Mouse (Mus musculus) kidney, embryonic 15.5 days (tissue): ENCODE measurements around the gene Ptprb. TPM values are rescaled to one million over a fixed set of nuclear protein-coding genes. Genes with fewer than 3 reads are reported as not detected.
A peak's percentile ranks its signal among the peaks of the same experiment; 100 is the strongest.

Experiments
- ATAC-seq: fragments of 200-750 bp; cut with Nextera tagmentation; replicated peaks from 2 replicates; pipeline ENCODE4 v1.8.0; 2017; ENCODE audit warnings: moderate TSS enrichment; ENCODE audit not compliant: low FRiP score
- H3K27ac ChIP-seq: fragments of 300-500 bp; sonication (generic); 2 replicates; pipeline ENCODE4 v1.5.1; 2015; ENCODE audit warnings: mild to moderate bottlenecking, inconsistent platforms
- H3K27me3 ChIP-seq: fragments of 300-500 bp; sonication (generic); 2 replicates; pipeline ENCODE4 v1.6.1; 2015; ENCODE audit warnings: inconsistent platforms
- H3K36me3 ChIP-seq: fragments of 300-500 bp; sonication (generic); 2 replicates; pipeline ENCODE4 v1.6.1; 2015; ENCODE audit warnings: inconsistent platforms
- H3K4me1 ChIP-seq: fragments of 300-500 bp; sonication (generic); 2 replicates; pipeline ENCODE4 v1.6.1; 2015; ENCODE audit warnings: inconsistent platforms
- H3K4me2 ChIP-seq: fragments of 300-500 bp; sonication (generic); 2 replicates; pipeline ENCODE4 v1.6.1; 2015; ENCODE audit warnings: moderate library complexity, mild to moderate bottlenecking, inconsistent platforms
- H3K4me3 ChIP-seq: fragments of 300-500 bp; sonication (generic); replicated peaks from 2 replicates; pipeline ENCODE4 v1.5.1; 2015; ENCODE audit warnings: mild to moderate bottlenecking, inconsistent platforms
- H3K9ac ChIP-seq: fragments of 300-500 bp; sonication (generic); 2 replicates; pipeline ENCODE4 v1.6.1; 2015; ENCODE audit warnings: mild to moderate bottlenecking, inconsistent platforms
- H3K9me3 ChIP-seq: fragments of 300-500 bp; sonication (generic); replicated peaks from 2 replicates; pipeline ENCODE4 v1.6.1; 2016; ENCODE audit warnings: inconsistent platforms
- WGBS: fragments of 180-500 bp; shearing (Covaris S2); methylation state at CpG from one replicate; pipeline ENCODE4 v1.1.7; 2015; ENCODE audit warnings: mixed read lengths; 5-methylcytosine and 5-hydroxymethylcytosine counted together
- polyA plus RNA-seq: library from polyadenylated mRNA; unstranded; fragments of >200 nt; fragmentation: Nextera tagmentation; extraction: Ambion mirVana; gene quantifications from 2 replicates; pipeline ENCODE4 v1.2.1, GENCODE M21; 2015

Gene Ptprb
- polyA plus RNA-seq, 1 experiment from 2014 or later = 7.4 TPM

GRCm38 (mm10) chr10:116346618-116347184, 71.4 kb downstream of the Ptprb start:
- Histone ChIP-seq H3K9ac (no peak overlapping the region), H3K4me2 (no peak overlapping the region), H3K27ac (no peak overlapping the region), H3K4me3 (no peak overlapping the region), H3K36me3 (no peaks in the 10 kb centered on the region), H3K4me1 (no peaks in the 10 kb centered on the region), H3K9me3 (no peaks in the 10 kb centered on the region), H3K27me3 (no peaks in the 10 kb centered on the region)
- no peak for ATAC-seq
- 84% methylated on average over 15 of the region's 15 CpGs for WGBS

GRCm38 (mm10) chr10:116349004-116349403, 73.7 kb downstream of the Ptprb start:
- H3K9me3 ChIP-seq = no peaks in the 10 kb centered on the region
- H3K36me3 ChIP-seq = no peaks in the 10 kb centered on the region
- H3K4me2 ChIP-seq = no peak overlapping the region
- H3K4me3 ChIP-seq = no peak overlapping the region
- no peak overlapping the region for H3K9ac ChIP-seq
- no peaks in the 10 kb centered on the region for H3K4me1 ChIP-seq
- WGBS = 91% methylated on average over 6 of the region's 6 CpGs
- no peak for ATAC-seq
- H3K27me3 ChIP-seq = no peaks in the 10 kb centered on the region
- no peak overlapping the region for H3K27ac ChIP-seq

DNA sequence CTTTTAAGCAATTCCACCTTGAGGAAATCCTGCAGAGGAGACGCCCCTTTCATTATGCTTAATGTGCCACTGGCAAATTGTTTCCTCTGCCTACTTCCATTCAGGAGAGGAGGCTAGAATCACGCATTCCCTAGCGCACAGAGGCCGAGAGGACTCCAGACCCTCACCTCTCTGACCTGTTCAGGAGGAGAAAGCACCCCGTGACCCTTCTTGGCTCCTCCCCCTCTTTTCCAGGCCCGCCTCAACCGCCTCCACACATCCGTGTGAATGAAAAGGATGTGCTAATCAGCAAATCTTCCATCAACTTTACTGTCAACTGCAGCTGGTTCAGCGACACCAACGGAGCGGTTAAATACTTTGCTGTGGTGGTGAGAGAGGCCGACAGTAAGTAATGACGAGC, 75.2 kb downstream of the Ptprb start:
- H3K9ac ChIP-seq = no peak overlapping the region

DNA sequence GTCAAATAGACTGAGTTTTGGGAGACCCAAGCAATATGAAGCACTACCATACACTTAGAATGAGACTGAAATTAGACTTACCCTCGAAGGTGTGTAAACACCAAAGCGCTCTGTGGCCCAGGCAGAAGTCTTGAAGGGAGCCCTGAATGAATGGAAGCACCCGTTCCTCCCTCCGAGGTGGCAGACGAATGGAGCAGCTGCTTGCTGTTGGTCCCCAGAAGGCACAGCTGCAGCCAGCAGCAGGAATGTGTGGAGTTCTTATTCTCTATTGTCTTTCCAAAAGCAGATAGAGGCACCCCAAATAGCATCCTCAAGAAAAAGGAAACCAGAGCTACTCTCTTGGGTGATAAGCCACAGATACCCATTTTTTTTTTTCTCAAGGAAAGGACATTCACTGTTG, 79.0 kb downstream of the Ptprb start:
- 80% methylated on average over 5 of the region's 5 CpGs for WGBS
- H3K27me3 ChIP-seq = no peaks in the 10 kb centered on the region
- no peak overlapping the region for H3K4me3 ChIP-seq
- H3K9me3 ChIP-seq = no peaks in the 10 kb centered on the region
- H3K9ac ChIP-seq = no peak overlapping the region
- H3K36me3 ChIP-seq = no peaks in the 10 kb centered on the region
- ATAC-seq = no peak
- no peak overlapping the region for H3K4me2 ChIP-seq
- H3K4me1 ChIP-seq = no peaks in the 10 kb centered on the region
- H3K27ac ChIP-seq = no peak overlapping the region

More for the DNA sequence above, 75.2 kb downstream of the Ptprb start:
- H3K27me3 ChIP-seq = no peaks in the 10 kb centered on the region
- H3K27ac ChIP-seq = no peak overlapping the region
- 15% methylated on average over 13 of the region's 13 CpGs for WGBS
- H3K9me3 ChIP-seq = no peaks in the 10 kb centered on the region
- ATAC-seq = 0 out of 2 replicates have a peak, but pooled peaks have one; percentile 46
- H3K4me1 ChIP-seq = no peaks in the 10 kb centered on the region
- no peaks in the 10 kb centered on the region for H3K36me3 ChIP-seq
- no peak overlapping the region for H3K4me3 ChIP-seq
- no peak overlapping the region for H3K4me2 ChIP-seq

- H3K36me3 ChIP-seq = no peaks in the 10 kb centered on the region
- WGBS = 90% methylated on average over 6 of the region's 6 CpGs
- H3K9ac ChIP-seq = no peak overlapping the region
- no peak overlapping the region for H3K27ac ChIP-seq
- no peaks in the 10 kb centered on the region for H3K27me3 ChIP-seq
- H3K4me3 ChIP-seq = no peak overlapping the region
- no peaks in the 10 kb centered on the region for H3K9me3 ChIP-seq
- ATAC-seq = no peak
- peaks cover 3% of the 10 kb centered on the region; the same call in 1 of the 2 replicates for H3K4me1 ChIP-seq
- H3K4me2 ChIP-seq = no peak overlapping the region
Observed at GRCm38 (mm10) chr10:116362181-116362580, 86.9 kb downstream of the Ptprb start.

DNA sequence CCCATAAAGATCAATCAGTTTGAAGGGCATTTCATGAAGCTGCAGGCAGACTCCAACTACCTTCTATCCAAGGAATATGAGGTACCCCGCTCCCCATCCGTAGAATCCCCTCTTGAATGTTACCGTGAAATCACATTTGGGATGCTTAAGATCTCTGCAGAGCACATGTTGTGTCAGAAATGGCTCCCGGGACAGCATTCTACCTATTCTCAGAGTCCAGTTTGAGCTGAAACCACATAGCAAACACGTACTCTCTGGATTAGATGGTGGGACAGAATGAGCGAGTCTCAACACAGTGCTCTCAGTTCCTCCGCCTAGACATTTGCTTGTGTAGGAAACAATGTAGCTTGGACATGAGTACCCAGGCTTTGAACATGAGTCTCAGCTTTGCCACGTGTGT, 87.3 kb downstream of the Ptprb start:
- Histone ChIP-seq H3K4me3 (no peak overlapping the region), H3K9me3 (no peaks in the 10 kb centered on the region), H3K27me3 (no peaks in the 10 kb centered on the region), H3K4me1 (peaks cover 3% of the 10 kb centered on the region; the same call in 1 of the 2 replicates), H3K4me2 (no peak overlapping the region), H3K9ac (no peak overlapping the region), H3K27ac (no peak overlapping the region), H3K36me3 (no peaks in the 10 kb centered on the region)
- no peak for ATAC-seq
- WGBS = 90% methylated on average over 8 of the region's 8 CpGs

DNA sequence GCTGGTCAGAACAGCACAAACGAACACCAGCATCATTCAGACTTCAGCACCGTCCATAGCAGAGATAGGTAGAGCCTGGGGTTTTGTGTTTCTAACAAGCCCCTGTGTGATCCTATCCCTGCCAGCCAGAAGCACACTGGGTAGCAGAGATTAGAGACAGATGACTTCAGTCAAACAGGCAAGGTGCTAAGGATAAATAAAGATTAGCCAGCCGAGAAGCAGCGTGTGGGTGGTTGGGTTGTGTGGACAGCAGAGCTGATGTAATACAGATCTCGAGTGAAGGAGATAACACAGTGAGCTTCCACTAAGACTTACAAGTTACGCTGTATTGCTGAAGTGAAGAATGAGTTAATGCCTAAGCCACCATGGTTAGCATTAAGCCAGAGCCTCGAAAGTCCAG, 89.4 kb downstream of the Ptprb start:
- H3K4me2 ChIP-seq = no peak overlapping the region
- 24% methylated on average over 7 of the region's 7 CpGs for WGBS
- H3K27ac ChIP-seq = no peak overlapping the region
- no peak overlapping the region for H3K4me3 ChIP-seq
- H3K27me3 ChIP-seq = no peaks in the 10 kb centered on the region
- H3K9ac ChIP-seq = no peak overlapping the region
- ATAC-seq = peak; percentile 66; the same call in 1 of the 2 replicates
- H3K9me3 ChIP-seq = no peaks in the 10 kb centered on the region
- no peaks in the 10 kb centered on the region for H3K36me3 ChIP-seq
- peaks cover 3% of the 10 kb centered on the region; the same call in 1 of the 2 replicates for H3K4me1 ChIP-seq

GRCm38 (mm10) chr10:116370991-116371725, 95.8 kb downstream of the Ptprb start:
- H3K36me3 ChIP-seq = no peaks in the 10 kb centered on the region
- no peak overlapping the region for H3K9ac ChIP-seq
- no peak overlapping the region for H3K27ac ChIP-seq
- no peaks in the 10 kb centered on the region for H3K27me3 ChIP-seq
- no peak overlapping the region for H3K4me3 ChIP-seq
- 0 out of 2 replicates have a peak, but pooled peaks cover 7% of the 10 kb centered on the region for H3K4me1 ChIP-seq
- H3K4me2 ChIP-seq = no peak overlapping the region
- H3K9me3 ChIP-seq = no peaks in the 10 kb centered on the region
- 38% methylated on average over 6 of the region's 6 CpGs for WGBS
- ATAC-seq = no peak

DNA sequence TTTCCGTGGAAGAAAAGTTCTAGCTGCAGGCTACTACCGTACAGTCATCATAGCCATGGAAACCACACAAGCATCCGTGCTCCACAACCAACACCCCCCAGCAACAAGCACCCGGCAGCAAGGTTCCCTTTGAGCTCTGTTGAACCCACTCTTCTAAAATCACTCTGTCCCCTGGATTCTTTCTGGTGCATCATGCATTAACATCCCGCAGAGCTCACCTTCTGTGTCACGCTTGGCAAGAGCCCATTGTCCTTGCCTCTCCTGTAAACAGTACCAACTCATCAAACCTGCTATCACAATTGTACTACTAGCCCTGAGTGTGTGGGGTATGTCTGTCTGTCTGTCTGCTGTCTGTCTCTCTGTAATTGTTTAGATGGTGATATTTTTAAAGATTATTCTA, 98.8 kb downstream of the Ptprb start:
- WGBS = 91% methylated on average over 6 of the region's 6 CpGs
- Histone ChIP-seq H3K4me1 (0 out of 2 replicates have a peak, but pooled peaks cover 7% of the 10 kb centered on the region), H3K9ac (no peak overlapping the region), H3K9me3 (no peaks in the 10 kb centered on the region), H3K27ac (no peak overlapping the region), H3K27me3 (no peaks in the 10 kb centered on the region), H3K36me3 (no peaks in the 10 kb centered on the region), H3K4me2 (no peak overlapping the region), H3K4me3 (no peak overlapping the region)
- no peak for ATAC-seq

- Histone ChIP-seq H3K9me3 (no peaks in the 10 kb centered on the region), H3K4me2 (no peak overlapping the region), H3K27me3 (no peaks in the 10 kb centered on the region), H3K4me1 (peaks cover 2% of the 10 kb centered on the region; the same call in 1 of the 2 replicates), H3K27ac (no peak overlapping the region), H3K4me3 (no peak overlapping the region), H3K9ac (no peak overlapping the region), H3K36me3 (no peaks in the 10 kb centered on the region)
- ATAC-seq = no peak
- 72% methylated on average over 4 of the region's 4 CpGs for WGBS
Observed at GRCm38 (mm10) chr10:116376853-116377252, 101.5 kb downstream of the Ptprb start.

DNA sequence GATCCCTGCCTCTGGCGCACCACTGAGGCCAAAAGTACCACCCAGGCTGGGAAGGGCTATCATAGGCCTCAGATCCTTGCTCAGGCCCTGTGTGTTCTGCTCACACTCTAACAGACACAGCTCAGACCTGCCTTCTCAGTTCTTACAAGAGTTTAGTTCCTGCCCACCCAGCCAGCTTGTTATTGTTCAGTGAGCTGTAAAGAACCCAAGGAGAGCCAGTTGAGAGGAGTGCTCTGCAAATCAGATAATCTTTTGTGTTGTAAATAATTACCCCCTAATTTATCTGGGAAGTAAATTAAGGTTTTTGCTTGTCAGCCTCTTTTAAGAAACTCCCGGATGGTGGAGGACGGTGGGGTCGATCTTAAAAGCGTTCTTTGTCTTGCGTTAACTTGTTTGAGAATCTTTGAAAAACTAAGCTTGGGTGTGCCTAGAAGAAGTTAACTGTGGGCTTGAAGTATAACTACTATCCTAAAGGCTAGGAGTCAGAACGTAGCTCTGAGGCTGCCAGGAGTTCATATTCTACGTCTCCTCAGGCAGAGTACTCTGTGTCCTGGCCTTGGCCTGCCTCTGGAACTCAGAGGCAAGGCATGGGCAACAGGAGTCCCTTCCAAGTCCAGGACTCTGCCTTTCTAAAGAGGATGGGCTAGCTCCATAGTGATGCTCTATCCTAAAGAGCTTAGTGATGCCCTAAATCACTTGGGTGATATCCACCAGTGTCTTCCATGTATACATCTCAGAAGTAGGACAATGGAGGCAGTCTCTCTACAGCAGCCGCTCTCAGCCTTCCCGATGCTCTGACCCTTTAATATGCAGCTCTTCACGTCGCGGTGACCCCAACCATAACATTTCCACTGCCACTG, 107.7 kb downstream of the Ptprb start:
- Histone ChIP-seq H3K36me3 (no peaks in the 10 kb centered on the region), H3K27ac (peak overlapping the region; percentile 65), H3K9me3 (no peaks in the 10 kb centered on the region), H3K4me3 (no peak overlapping the region), H3K27me3 (no peaks in the 10 kb centered on the region), H3K4me1 (peaks cover 29% of the 10 kb centered on the region), H3K4me2 (no peak overlapping the region), H3K9ac (no peak overlapping the region)
- WGBS = 54% methylated on average over 13 of the region's 13 CpGs
- ATAC-seq = peak; percentile 81

DNA sequence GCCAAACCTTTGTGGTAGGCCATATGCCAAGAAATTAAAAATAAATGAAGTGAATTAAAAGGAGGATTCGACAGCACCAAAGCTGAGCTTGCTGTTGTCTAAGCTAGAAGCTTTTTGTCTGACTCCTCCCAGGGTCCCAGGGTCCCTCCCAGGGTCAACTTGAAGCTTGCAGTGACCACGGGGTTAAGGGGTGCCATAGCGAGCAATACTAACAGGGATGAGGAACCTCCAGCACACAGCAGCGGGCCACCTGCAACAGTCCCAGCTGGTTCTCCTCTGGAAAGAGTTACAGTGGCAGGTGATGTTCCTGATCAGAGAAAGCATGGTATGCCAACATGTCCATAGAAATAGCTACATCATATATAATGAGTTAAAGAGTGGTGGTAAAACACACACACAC, 109.1 kb downstream of the Ptprb start:
- Histone ChIP-seq H3K4me3 (no peak overlapping the region), H3K4me1 (peaks cover 29% of the 10 kb centered on the region), H3K9me3 (no peaks in the 10 kb centered on the region), H3K27ac (no peak overlapping the region), H3K4me2 (no peak overlapping the region), H3K36me3 (no peaks in the 10 kb centered on the region), H3K9ac (no peak overlapping the region), H3K27me3 (no peaks in the 10 kb centered on the region)
- WGBS = 77% methylated on average over 4 of the region's 4 CpGs
- no peak for ATAC-seq
